Mouse (Mus musculus) brain, embryonic 18.5 days (tissue): Measurements from ENCODE around the gene Gm20388.

Experiments used
- DNase-seq: peaks from one replicate; pipeline ENCODE4 v3.0.0-alpha.2; 2012; ENCODE audit warnings: low read depth, low spot score

Gene Gm20388

DNA sequence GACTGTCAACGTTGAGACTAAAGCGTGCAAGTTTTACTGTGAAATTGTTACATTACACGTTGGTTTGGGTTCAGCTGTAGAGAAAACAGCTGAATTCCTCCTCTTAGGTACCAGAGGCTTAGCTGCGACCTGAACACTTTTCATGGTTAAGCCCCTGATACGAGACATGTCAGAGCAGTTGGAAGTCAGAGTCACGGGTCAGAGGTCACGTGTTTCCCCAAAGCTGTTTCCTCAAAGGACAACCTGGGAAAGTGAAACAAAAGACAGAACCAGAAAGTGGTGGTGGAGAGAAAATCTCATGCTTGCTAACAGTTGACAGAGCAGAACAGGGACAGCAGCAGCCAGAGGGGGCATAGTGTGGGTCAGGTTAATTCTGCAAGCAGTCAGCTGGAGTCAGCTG lies 3760.8 kb downstream of the Gm20388 start:
- no peak for DNase-seq

- DNase-seq: no peak
Observed at GRCm38 (mm10) chr8:123672648-123673047, 3762.0 kb downstream of the Gm20388 start.

- no peak for DNase-seq
Observed at GRCm38 (mm10) chr8:123675611-123676010, 3765.0 kb downstream of the Gm20388 start.

DNA sequence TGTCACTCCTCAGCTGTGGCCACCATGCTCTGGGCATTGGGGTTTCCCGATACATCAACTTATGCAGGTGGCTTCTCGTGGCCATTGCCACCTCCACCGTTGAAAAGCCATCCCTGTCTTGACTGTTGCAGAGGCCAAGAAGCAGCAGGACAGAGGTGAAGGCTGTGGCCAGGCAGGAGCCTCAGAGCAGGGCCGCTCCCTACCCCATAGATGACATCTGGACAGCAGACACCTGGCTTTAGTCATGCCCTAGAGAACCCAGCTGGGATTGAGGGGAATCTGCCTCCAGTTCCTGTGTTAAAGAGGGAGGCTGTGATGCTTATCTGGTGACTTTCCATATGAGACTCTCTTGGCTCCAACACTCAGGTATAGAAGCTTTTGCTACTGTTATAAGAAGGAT lies 3767.7 kb downstream of the Gm20388 start:
- no peak for DNase-seq

DNA sequence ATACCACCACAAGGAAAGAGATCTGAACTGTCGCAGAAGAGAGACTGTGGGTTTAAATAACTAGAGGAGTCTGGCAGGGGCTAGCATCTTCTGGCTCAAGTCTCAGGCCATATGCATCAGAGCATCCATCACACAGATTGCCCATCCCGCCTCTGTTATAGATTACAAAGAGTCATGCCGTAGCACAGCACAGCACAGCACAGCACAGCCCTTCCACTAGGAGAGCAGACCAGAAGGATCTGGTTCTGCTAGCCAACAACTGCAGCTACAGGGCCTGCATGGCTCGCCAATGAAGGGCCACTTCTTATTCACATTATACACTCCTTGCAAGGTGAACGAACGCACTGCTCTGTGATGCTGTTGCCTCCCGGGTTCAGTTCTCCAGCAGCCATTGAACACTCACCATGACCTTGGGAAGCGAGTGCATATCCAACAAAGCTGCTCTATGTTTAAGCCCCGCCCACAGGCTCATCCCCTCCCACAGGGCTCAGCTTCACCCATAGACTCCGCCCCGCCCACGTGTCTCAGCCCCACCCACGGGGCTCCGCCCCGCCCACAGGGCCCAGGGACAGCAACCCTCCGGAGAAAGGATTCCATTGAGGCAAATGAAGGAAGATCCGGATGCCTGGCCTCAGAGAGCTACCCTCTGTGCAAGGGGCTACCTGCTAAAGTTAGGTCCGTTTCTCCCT lies 3771.6 kb downstream of the Gm20388 start:
- no peak for DNase-seq

DNA sequence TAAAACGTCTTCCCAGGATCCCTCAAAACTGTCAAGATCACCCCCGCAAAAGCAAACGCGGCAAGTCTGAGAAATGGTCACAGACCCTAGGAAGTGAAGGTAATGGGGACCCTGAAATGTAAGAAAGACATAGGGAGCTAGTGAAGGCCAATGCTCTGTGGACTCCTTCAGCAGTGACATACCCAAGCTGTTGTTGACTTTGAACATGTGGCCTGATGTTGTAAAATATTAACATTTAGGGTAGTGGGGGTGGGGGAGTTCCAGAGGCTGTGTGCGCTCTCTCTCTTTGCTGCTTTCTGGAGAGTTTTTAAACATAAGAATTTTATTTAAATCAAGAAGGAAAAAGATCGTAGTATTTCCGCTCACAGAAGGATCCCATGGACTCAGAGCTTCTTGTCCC lies 3772.7 kb downstream of the Gm20388 start:
- DNase-seq: no peak

- DNase-seq: no peak
Observed at GRCm38 (mm10) chr8:123684806-123685205, 3774.2 kb downstream of the Gm20388 start.

DNA sequence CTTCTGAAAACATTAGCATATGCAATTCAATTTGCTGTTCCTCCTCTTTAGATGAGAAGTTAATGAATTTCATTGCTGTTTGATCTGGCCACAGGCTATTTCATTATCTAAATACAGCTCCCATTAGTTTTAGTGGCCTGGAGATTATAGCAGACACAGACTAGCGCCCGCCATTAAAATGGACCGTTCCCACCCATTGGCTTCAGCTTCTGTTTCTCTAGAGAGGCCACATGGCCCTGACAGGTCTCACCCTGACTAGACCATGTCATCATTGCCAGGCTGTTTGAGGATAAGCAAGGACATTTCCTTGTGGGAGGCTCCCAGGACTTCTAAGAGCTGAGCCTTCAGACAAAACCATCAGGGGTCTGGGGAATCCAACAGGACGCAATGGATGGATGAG lies 3774.8 kb downstream of the Gm20388 start:
- no peak for DNase-seq

GRCm38 (mm10) chr8:123687826-123688225 lies 3777.2 kb downstream of the Gm20388 start:
- no peak for DNase-seq

- no peak for DNase-seq
Observed at GRCm38 (mm10) chr8:123692165-123692962, 3781.7 kb downstream of the Gm20388 start.

GRCm38 (mm10) chr8:123696167-123696566 lies 3785.5 kb downstream of the Gm20388 start:
- DNase-seq: no peak

DNA sequence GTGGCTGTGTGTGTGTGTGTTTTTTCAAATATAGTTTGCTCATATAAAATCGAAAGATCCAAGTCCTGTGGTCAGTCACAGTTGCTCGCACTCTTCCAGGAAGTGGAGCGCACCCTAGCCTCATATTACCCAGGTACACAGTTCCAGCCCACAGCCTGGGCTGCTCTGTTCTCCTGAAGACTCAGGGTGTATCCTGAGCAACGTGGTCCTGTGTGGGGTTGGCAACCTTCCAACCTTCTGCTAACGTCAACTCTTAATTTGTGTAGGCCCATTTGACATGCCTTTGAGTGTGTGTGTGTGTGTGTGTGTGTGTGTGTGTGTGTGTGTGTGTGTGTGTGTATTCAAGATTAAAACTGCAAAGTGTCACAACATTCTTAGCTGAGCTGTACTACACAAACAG lies 3786.7 kb downstream of the Gm20388 start:
- no peak for DNase-seq

- DNase-seq: no peak
Observed at GRCm38 (mm10) chr8:123700399-123701070, 3789.9 kb downstream of the Gm20388 start.

- no peak for DNase-seq
Observed at GRCm38 (mm10) chr8:123701952-123702587, 3791.4 kb downstream of the Gm20388 start.

GRCm38 (mm10) chr8:123705376-123705775 lies 3794.7 kb downstream of the Gm20388 start:
- no peak for DNase-seq

DNA sequence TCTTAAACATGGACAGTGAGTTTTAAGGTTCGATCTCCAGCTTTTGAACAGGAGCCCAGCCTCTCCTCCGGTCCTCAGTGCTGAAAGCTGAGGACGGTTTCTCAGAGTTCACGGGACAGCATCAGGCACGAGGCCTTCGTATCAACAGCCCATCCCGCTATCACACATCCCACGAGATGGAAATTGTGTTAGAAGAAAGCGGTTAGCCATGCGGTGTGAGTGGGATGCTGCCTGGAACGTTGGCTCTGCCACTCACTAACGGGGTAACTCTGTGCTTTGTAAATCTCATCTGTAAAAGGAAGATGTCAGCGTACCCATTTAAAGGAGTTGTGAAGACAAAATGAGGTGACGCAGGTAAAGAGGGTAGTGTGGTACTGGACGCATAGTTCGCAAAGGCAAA lies 3796.5 kb downstream of the Gm20388 start:
- no peak for DNase-seq

DNA sequence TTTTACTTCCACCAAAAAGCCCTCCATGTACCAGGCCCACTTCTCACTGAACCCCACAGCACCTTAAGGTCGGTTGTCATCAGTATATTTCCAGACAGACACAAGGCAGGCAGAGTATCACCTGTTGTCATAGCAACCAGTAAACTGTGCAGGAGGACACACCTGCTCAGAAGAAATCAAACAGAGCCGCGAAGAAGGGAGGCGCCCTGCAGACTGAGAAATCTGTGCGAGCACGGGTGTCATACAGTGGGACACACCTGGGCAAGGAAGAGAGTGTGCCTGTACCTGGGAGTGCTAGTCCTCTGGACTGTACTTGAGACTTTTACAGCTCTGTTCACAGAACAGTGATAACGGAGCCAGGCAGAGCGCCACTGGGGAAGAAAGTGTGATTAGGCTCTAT lies 3798.1 kb downstream of the Gm20388 start:
- no peak for DNase-seq

DNA sequence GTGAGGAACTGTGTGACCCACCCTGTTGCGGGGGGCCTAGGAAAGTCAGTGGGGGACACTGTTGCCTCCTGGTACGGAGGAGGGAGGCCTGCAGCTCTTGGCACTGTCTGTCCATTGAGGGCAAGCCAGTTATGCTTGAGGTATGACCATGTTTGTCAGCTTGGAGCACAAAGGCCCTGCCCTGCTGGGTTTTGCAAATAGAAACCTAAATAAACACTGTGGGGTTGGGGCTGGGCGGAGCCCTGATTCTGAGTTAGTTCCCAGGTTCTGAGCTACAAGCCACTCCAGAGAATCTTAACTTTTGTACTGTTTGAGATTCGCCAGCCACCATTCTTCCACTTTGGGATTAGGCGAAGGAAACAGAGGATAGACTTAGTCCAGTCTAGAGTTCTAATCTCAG lies 3799.7 kb downstream of the Gm20388 start:
- no peak for DNase-seq

GRCm38 (mm10) chr8:123714451-123714850 lies 3803.8 kb downstream of the Gm20388 start:
- DNase-seq: no peak

GRCm38 (mm10) chr8:123715916-123716592 lies 3805.4 kb downstream of the Gm20388 start:
- no peak for DNase-seq

DNA sequence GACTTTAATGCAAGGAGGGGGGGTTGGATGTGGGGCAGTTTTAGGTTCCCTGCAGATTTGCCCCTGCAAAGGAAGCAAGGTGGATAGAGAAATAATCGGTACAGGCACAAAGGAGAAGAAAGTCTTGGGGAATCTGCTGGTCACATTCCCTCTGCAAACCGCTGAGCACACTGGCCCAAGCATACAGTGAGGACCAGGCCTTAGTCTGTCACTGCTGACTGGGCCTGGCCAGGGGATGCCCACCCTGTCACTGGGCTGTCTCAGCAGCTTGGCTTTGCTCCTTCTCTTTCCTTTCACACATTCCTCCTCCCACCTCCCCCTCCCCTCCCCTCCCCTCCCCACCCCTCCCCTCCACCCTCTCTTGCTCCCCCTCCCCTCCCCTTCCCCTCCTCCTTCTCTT lies 3806.5 kb downstream of the Gm20388 start:
- no peak for DNase-seq
